Mouse (Mus musculus) hindbrain, embryonic 14.5 days (tissue): ENCODE results near the gene Epha3. TPM values are rescaled to one million over a fixed set of nuclear protein-coding genes. Genes with fewer than 3 reads are reported as not detected.

Source experiments
- ATAC-seq: fragments of 200-750 bp; cut with Nextera tagmentation; 2 replicates; pipeline ENCODE4 v1.8.0; 2017; ENCODE audit warnings: moderate number of reproducible peaks, mild to moderate bottlenecking, moderate TSS enrichment, moderate library complexity; ENCODE audit not compliant: low FRiP score
- DNase-seq: peaks from one replicate; pipeline ENCODE4 v3.0.0-alpha.2; 2015; ENCODE audit warnings: low spot score
- H3K27ac ChIP-seq: fragments of 300-500 bp; sonication (generic); 2 replicates; pipeline ENCODE4 v1.5.1; 2014; ENCODE audit warnings: mild to moderate bottlenecking, moderate library complexity
- H3K27me3 ChIP-seq: fragments of 300-500 bp; sonication (generic); 2 replicates; pipeline ENCODE4 v1.6.1; 2014; ENCODE audit warnings: mild to moderate bottlenecking, low read length, mixed read lengths; ENCODE audit not compliant: control insufficient read depth, insufficient read depth
- H3K36me3 ChIP-seq: fragments of 300-500 bp; sonication (generic); replicated peaks from 2 replicates; pipeline ENCODE4 v1.6.1; 2014; ENCODE audit not compliant: control insufficient read depth, insufficient read depth
- H3K4me1 ChIP-seq: fragments of 300-500 bp; sonication (generic); replicated peaks from 2 replicates; pipeline ENCODE4 v1.6.1; 2014; ENCODE audit warnings: antibody characterized with exemption, low read length, mixed read lengths; ENCODE audit not compliant: control insufficient read depth, insufficient read depth
- H3K4me2 ChIP-seq: fragments of 300-500 bp; sonication (generic); replicated peaks from 2 replicates; pipeline ENCODE4 v1.6.1; 2014; ENCODE audit warnings: mild to moderate bottlenecking, moderate library complexity
- H3K4me3 ChIP-seq: fragments of 300-500 bp; sonication (generic); replicated peaks from 2 replicates; pipeline ENCODE4 v1.5.1; 2014; ENCODE audit warnings: mild to moderate bottlenecking, low read length
- H3K9ac ChIP-seq: fragments of 300-500 bp; sonication (generic); 2 replicates; pipeline ENCODE4 v1.6.1; 2014
- H3K9me3 ChIP-seq: fragments of 300-500 bp; sonication (generic); 2 replicates; pipeline ENCODE4 v1.6.1; 2016; ENCODE audit warnings: low read length; ENCODE audit not compliant: control insufficient read depth
- WGBS: fragments of 180-500 bp; shearing (Covaris S2); extraction: QIAGEN DNeasy Blood & Tissue Kit; methylation state at CpG from one replicate; pipeline ENCODE4 v1.1.7; 2014; 5-methylcytosine and 5-hydroxymethylcytosine counted together
- polyA plus RNA-seq: library from polyadenylated mRNA; unstranded; fragments of >200 nt; fragmentation: Nextera tagmentation; extraction: Ambion mirVana; gene quantifications from 2 replicates; pipeline ENCODE4 v1.2.1, GENCODE M21; 2014

Epha3 gene
- polyA plus RNA-seq, 1 experiment from 2014 or later: 24.7 TPM

- WGBS: 76% methylated on average over 3 of the region's 3 CpGs
- no peak for ATAC-seq
- H3K9ac ChIP-seq: no peak overlapping the region
Measured at GRCm38 (mm10) chr16:63689371-63689770, 174.6 kb downstream of the Epha3 start.

DNA sequence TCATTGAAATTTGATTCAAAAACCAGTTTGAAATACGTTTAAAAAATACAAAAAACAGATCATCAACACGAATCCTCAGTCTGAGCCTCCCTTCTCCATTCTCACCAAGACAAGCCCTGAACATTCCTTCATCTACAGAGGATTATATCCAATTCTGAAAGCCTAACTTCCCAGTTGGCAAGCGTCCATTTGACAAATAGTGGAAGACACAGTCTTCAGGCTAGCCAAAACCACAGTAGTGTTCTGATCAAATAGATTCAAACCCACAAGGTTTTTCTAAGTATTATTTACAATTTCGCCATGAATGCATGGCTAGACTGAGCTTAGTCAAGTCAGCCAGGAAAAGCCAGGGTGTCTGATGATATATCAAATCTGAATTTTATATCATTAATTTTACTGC, 179.8 kb downstream of the Epha3 start:
- Histone ChIP-seq H3K4me3 (no peak overlapping the region), H3K4me2 (no peak overlapping the region), H3K9me3 (no peaks in the 10 kb centered on the region), H3K36me3 (no peaks in the 10 kb centered on the region), H3K9ac (no peak overlapping the region), H3K27ac (no peak overlapping the region), H3K27me3 (no peaks in the 10 kb centered on the region), H3K4me1 (no peaks in the 10 kb centered on the region)
- ATAC-seq: no peak
- DNase-seq: no peak
- WGBS: 87% methylated on average over 4 of the region's 4 CpGs

More at GRCm38 (mm10) chr16:63689371-63689770, 174.6 kb downstream of the Epha3 start:
- no peaks in the 10 kb centered on the region for H3K4me1 ChIP-seq
- no peak for DNase-seq
- H3K9me3 ChIP-seq: no peaks in the 10 kb centered on the region
- no peaks in the 10 kb centered on the region for H3K36me3 ChIP-seq
- no peaks in the 10 kb centered on the region for H3K27me3 ChIP-seq
- H3K4me2 ChIP-seq: no peak overlapping the region
- no peak overlapping the region for H3K4me3 ChIP-seq
- no peak overlapping the region for H3K27ac ChIP-seq

- DNase-seq (no peak), ATAC-seq (no peak)
- Histone ChIP-seq H3K4me1 (no peaks in the 10 kb centered on the region), H3K4me2 (no peak overlapping the region), H3K4me3 (no peak overlapping the region), H3K27me3 (no peaks in the 10 kb centered on the region), H3K9me3 (no peaks in the 10 kb centered on the region), H3K36me3 (no peaks in the 10 kb centered on the region), H3K27ac (no peak overlapping the region), H3K9ac (no peak overlapping the region)
- WGBS: 22% methylated on average over 1 of the region's 1 CpGs
Measured at GRCm38 (mm10) chr16:63674426-63674825, 189.5 kb downstream of the Epha3 start.

DNA sequence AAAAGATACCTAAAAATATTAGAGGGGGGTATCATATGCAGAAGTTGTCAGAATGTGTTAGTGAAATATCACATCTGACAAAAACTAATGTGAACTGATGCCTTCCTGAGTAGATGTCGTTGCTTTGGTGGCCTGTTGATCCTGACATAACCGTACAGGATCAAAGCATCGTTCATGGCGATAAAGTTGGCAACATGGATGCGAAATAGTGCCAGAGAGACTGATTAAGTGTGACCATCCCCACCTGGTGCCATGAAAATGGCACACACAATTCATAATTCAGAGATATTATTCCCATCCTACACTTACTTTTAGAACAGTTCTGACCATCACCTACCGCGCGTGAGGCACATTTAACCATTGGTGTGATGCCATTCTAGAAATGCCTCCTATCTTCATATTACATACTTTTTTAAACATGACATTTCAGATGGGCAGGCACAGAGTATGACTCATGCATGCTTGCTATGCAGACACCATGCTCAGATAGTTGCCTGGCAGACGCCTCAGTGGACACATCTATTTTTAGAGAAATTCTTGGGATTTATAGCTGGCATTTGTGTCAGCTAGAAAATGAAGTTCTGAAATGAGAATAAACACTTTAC, 190.6 kb downstream of the Epha3 start:
- no peak overlapping the region for H3K9ac ChIP-seq
- no peak overlapping the region for H3K27ac ChIP-seq
- H3K4me1 ChIP-seq: no peaks in the 10 kb centered on the region
- no peaks in the 10 kb centered on the region for H3K9me3 ChIP-seq
- ATAC-seq (no peak), DNase-seq (no peak)
- H3K4me2 ChIP-seq: no peak overlapping the region
- no peak overlapping the region for H3K4me3 ChIP-seq
- H3K36me3 ChIP-seq: no peaks in the 10 kb centered on the region
- no peaks in the 10 kb centered on the region for H3K27me3 ChIP-seq
- 89% methylated on average over 9 of the region's 9 CpGs for WGBS

DNA sequence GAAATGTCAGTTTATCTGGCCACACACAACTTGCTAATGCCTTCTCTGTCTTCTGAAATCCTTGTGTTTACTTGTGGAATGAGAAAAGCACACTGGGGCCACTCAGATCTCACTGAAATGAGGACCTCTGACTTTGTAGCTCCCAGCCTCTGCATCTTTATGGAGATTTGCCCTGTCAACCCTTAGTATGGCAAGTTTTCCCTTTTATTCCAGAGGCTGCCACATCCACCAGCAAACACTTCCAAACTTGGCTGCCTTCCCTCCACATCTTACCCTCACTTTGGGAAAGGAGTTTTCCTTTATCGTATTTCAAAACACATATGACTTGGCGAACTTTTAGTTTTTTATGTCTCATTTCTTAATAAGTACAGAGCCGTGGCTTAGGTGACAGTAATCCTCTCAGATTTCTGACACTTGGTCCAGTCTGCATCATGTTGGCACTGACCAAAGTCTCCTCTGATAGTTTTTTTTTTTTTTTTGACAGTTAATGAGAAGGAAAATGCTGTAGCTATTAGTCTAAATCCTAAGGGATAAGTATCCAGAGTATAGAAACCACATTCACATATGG, 198.0 kb downstream of the Epha3 start:
- H3K27me3 ChIP-seq: no peaks in the 10 kb centered on the region
- ATAC-seq (no peak), DNase-seq (no peak)
- WGBS: 86% methylated on average over 3 of the region's 3 CpGs
- no peak overlapping the region for H3K9ac ChIP-seq
- no peaks in the 10 kb centered on the region for H3K36me3 ChIP-seq
- no peaks in the 10 kb centered on the region for H3K9me3 ChIP-seq
- no peak overlapping the region for H3K4me2 ChIP-seq
- no peaks in the 10 kb centered on the region for H3K4me1 ChIP-seq
- no peak overlapping the region for H3K4me3 ChIP-seq
- no peak overlapping the region for H3K27ac ChIP-seq

- no peak for DNase-seq
- peak; percentile 48; the same call in 1 of the 2 replicates for ATAC-seq
- Histone ChIP-seq H3K36me3 (no peaks in the 10 kb centered on the region), H3K27ac (peak overlapping the region; percentile 20; the same call in 1 of the 2 replicates), H3K9ac (no peak overlapping the region), H3K4me2 (no peak overlapping the region), H3K27me3 (no peaks in the 10 kb centered on the region), H3K9me3 (no peaks in the 10 kb centered on the region), H3K4me1 (peaks cover 4% of the 10 kb centered on the region; the same call in 1 of the 2 replicates), H3K4me3 (no peak overlapping the region)
- 33% methylated on average over 4 of the region's 4 CpGs for WGBS
Measured at GRCm38 (mm10) chr16:63658302-63658974, 205.5 kb downstream of the Epha3 start.

DNA sequence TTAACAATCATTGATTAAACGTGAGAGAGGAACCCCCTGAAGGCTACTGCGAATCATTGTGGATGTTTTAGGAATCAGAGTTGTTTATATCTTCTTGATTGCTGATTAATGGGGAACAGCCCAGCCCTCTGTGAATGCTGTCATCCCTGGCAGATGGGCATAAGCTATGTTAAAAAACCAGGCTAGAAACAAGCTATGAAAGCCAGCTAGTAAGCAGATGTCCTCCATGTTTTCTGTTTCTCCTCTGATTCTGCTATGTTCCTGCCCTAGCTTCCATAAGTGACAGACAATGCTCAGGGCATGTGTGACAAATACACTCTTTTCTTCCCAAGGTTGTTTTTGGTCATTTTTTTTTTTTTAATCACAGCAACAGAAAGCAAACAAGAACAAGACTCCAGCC, 206.2 kb downstream of the Epha3 start:
- Histone ChIP-seq H3K9ac (no peak overlapping the region), H3K4me1 (peaks cover 4% of the 10 kb centered on the region; the same call in 1 of the 2 replicates), H3K27ac (peak overlapping the region; percentile 54; the same call in 1 of the 2 replicates), H3K9me3 (no peaks in the 10 kb centered on the region), H3K36me3 (no peaks in the 10 kb centered on the region), H3K4me3 (no peak overlapping the region), H3K27me3 (no peaks in the 10 kb centered on the region), H3K4me2 (no peak overlapping the region)
- no peak for ATAC-seq
- DNase-seq: no peak
- 41% methylated on average over 2 of the region's 2 CpGs for WGBS

DNA sequence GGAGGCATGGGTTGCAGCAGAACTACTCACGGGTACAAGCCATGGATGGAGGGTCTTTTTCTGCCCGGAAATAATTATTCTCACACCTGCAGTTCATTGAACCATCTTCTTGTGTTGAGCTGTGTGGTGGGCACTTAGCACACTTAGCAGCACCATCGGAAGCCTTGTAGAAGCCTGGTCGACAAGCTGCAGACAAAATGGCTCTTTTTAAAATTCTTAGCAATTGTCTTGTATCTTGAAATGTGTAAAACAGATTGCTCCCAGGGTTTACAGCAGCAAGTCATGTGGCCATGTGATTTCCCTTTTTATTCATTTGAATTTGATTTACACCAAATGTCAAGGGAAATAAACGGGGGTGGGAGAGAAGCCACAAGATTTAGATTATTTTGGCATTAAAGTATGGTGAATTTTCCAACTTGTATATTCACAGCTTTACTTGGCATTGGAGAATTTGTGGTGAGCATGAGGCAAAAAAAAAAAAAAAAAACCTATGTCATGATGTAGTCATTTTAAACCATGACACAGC, 210.5 kb downstream of the Epha3 start:
- 87% methylated on average over 5 of the region's 5 CpGs for WGBS
- DNase-seq (no peak), ATAC-seq (no peak)
- Histone ChIP-seq H3K36me3 (no peaks in the 10 kb centered on the region), H3K9me3 (no peaks in the 10 kb centered on the region), H3K27me3 (no peaks in the 10 kb centered on the region), H3K4me3 (no peak overlapping the region), H3K9ac (no peak overlapping the region), H3K4me2 (no peak overlapping the region), H3K4me1 (peaks cover under 1% of the 10 kb centered on the region; the same call in 1 of the 2 replicates), H3K27ac (no peak overlapping the region)

DNA sequence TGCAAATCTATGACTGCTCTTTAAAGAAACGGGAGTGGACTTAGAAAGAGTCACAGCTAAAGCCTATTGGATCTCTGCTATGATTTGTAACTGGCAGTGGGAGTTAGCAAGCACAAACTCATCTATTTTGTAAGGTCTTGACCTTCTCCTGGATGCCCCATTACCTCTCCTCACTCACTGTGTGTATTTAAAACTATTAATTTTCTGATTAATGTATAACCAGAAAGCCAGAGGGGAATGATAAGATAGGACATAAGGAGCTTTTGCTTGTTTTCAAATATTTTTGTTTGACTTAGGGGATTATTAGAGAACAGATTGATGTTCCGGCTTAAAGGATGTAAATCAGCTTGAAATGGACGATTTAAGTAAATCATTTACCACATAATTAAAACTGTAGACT, 213.2 kb downstream of the Epha3 start:
- no peaks in the 10 kb centered on the region for H3K4me1 ChIP-seq
- H3K9ac ChIP-seq: no peak overlapping the region
- no peak overlapping the region for H3K27ac ChIP-seq
- no peak for DNase-seq
- H3K27me3 ChIP-seq: no peaks in the 10 kb centered on the region
- H3K4me2 ChIP-seq: no peak overlapping the region
- no peak for ATAC-seq
- H3K9me3 ChIP-seq: no peaks in the 10 kb centered on the region
- 82% methylated on average over 3 of the region's 3 CpGs for WGBS
- H3K4me3 ChIP-seq: no peak overlapping the region
- no peaks in the 10 kb centered on the region for H3K36me3 ChIP-seq
